Mouse (Mus musculus) neural tube, embryonic 14.5 days (tissue): ENCODE measurements around the gene Enpp5. TPM values are rescaled to one million over a fixed set of nuclear protein-coding genes. Genes with fewer than 3 reads are reported as not detected.

Experiments used
- ATAC-seq: fragments of 200-750 bp; cut with Nextera tagmentation; 2 replicates; pipeline ENCODE4 v1.8.0; 2017; ENCODE audit warnings: low read depth, mild to moderate bottlenecking, moderate TSS enrichment, moderate library complexity
- H3K27ac ChIP-seq: fragments of 300-500 bp; sonication (generic); 2 replicates; pipeline ENCODE4 v1.5.1; 2014; ENCODE audit warnings: low read depth, mild to moderate bottlenecking, control low read depth, low read length, moderate library complexity, mixed read lengths
- H3K27me3 ChIP-seq: fragments of 300-500 bp; sonication (generic); 2 replicates; pipeline ENCODE4 v1.6.1; 2014; ENCODE audit warnings: low read length; ENCODE audit not compliant: control insufficient read depth, insufficient read depth
- H3K36me3 ChIP-seq: fragments of 300-500 bp; sonication (generic); 2 replicates; pipeline ENCODE4 v1.6.1; 2014; ENCODE audit warnings: low read length, mixed read lengths; ENCODE audit not compliant: control insufficient read depth, insufficient read depth
- H3K4me1 ChIP-seq: fragments of 300-500 bp; sonication (generic); 2 replicates; pipeline ENCODE4 v1.6.1; 2014; ENCODE audit warnings: low read length; ENCODE audit not compliant: control insufficient read depth, insufficient read depth
- H3K4me2 ChIP-seq: fragments of 300-500 bp; sonication (generic); 2 replicates; pipeline ENCODE4 v1.6.1; 2014; ENCODE audit warnings: mild to moderate bottlenecking, low read depth, low read length, control low read depth
- H3K4me3 ChIP-seq: fragments of 300-500 bp; sonication (generic); 2 replicates; pipeline ENCODE4 v1.5.1; 2014; ENCODE audit warnings: low read depth, low read length, control low read depth, mixed read lengths
- H3K9ac ChIP-seq: fragments of 300-500 bp; sonication (generic); replicated peaks from 2 replicates; pipeline ENCODE4 v1.6.1; 2014; ENCODE audit warnings: low read depth, mild to moderate bottlenecking, control low read depth, low read length, mixed read lengths
- H3K9me3 ChIP-seq: fragments of 300-500 bp; sonication (generic); 2 replicates; pipeline ENCODE4 v1.6.1; 2016; ENCODE audit warnings: low read length; ENCODE audit not compliant: control insufficient read depth
- WGBS: fragments of 180-500 bp; shearing (Covaris S2); extraction: QIAGEN DNeasy Blood & Tissue Kit; methylation state at CpG from one replicate; pipeline ENCODE4 v1.1.7; 2014; 5-methylcytosine and 5-hydroxymethylcytosine counted together
- polyA plus RNA-seq: library from polyadenylated mRNA; unstranded; fragments of >200 nt; fragmentation: Nextera tagmentation; extraction: Ambion mirVana; gene quantifications from 2 replicates; pipeline ENCODE4 v1.2.1, GENCODE M21; 2014

Gene Enpp5
- 89.4 and 103 TPM in 2 replicates for polyA plus RNA-seq

- Histone ChIP-seq H3K4me1 (no peaks in the 10 kb centered on the region; the same call in 1 of the 2 replicates), H3K4me2 (peak within 1 kb of the TSS; percentile 67), H3K9ac (peak within 1 kb of the TSS; percentile 74), H3K27ac (peak within 1 kb of the TSS; percentile 89), H3K36me3 (peaks cover 3% of the 10 kb centered on the region; the same call in 1 of the 2 replicates), H3K9me3 (no peaks in the 10 kb centered on the region), H3K4me3 (peak within 1 kb of the TSS; percentile 60), H3K27me3 (no peaks in the 10 kb centered on the region)
- peak; percentile 99 for ATAC-seq
- 1% methylated on average over 31 of the region's 31 CpGs for WGBS
These were observed at the start of gene Enpp5 for GRCm38 (mm10) chr17:44078631-44079350. TSS of gene Enpp5 (plus strand) at chr17:44078813.

DNA sequence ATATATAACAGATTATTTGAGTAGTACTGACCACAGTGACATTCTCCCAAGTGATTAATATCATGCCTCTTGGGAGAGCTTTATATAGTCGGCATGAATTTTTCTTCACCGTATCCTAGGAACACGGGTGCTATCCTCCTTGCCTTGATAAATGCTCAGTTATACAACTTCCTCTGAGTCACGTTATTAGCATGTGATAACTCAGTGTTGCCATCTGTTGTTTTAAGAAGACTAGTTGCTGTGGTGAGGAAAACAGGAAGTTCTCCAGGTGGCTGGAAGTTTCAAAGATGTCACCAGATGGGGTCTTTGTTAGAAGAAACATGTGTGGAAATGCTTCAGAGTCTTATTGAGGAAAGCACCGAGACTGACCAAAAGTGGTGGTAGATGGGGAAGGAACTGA is 49.0 kb upstream of the Enpp5 start:
- peaks cover 15% of the 10 kb centered on the region; the same call in 1 of the 2 replicates for H3K4me1 ChIP-seq
- no peak overlapping the region for H3K9ac ChIP-seq
- no peaks in the 10 kb centered on the region for H3K9me3 ChIP-seq
- H3K27ac ChIP-seq, result no peak overlapping the region
- H3K36me3 ChIP-seq, result no peaks in the 10 kb centered on the region
- H3K4me3 ChIP-seq, result no peak overlapping the region
- no peak for ATAC-seq
- H3K4me2 ChIP-seq, result no peak overlapping the region
- 65% methylated on average over 5 of the region's 5 CpGs for WGBS
- no peaks in the 10 kb centered on the region for H3K27me3 ChIP-seq

- Histone ChIP-seq H3K27ac (no peak overlapping the region), H3K4me1 (peaks cover 11% of the 10 kb centered on the region; the same call in 1 of the 2 replicates), H3K36me3 (no peaks in the 10 kb centered on the region), H3K9ac (no peak overlapping the region), H3K4me3 (no peak overlapping the region), H3K27me3 (no peaks in the 10 kb centered on the region), H3K4me2 (no peak overlapping the region), H3K9me3 (no peaks in the 10 kb centered on the region)
- no peak for ATAC-seq
- 53% methylated on average over 3 of the region's 3 CpGs for WGBS
These were observed 47.6 kb upstream of the Enpp5 start for GRCm38 (mm10) chr17:44030776-44031587.

- no peak overlapping the region for H3K4me2 ChIP-seq
- H3K9ac ChIP-seq, result no peak overlapping the region
- 0 out of 2 replicates have a peak, but pooled peaks cover 4% of the 10 kb centered on the region for H3K4me1 ChIP-seq
- H3K27me3 ChIP-seq, result no peaks in the 10 kb centered on the region
- H3K9me3 ChIP-seq, result no peaks in the 10 kb centered on the region
- 96% methylated on average over 1 of the region's 1 CpGs for WGBS
- no peak for ATAC-seq
- no peaks in the 10 kb centered on the region for H3K36me3 ChIP-seq
- no peak overlapping the region for H3K27ac ChIP-seq
- no peak overlapping the region for H3K4me3 ChIP-seq
These were observed 43.6 kb upstream of the Enpp5 start for GRCm38 (mm10) chr17:44035005-44035404.

GRCm38 (mm10) chr17:44038656-44039055 is 40.0 kb upstream of the Enpp5 start:
- H3K27ac ChIP-seq, result no peak overlapping the region
- no peaks in the 10 kb centered on the region for H3K27me3 ChIP-seq
- no peaks in the 10 kb centered on the region for H3K36me3 ChIP-seq
- no peak overlapping the region for H3K4me3 ChIP-seq
- no peak overlapping the region for H3K9ac ChIP-seq
- H3K4me1 ChIP-seq, result no peaks in the 10 kb centered on the region
- H3K9me3 ChIP-seq, result no peaks in the 10 kb centered on the region
- H3K4me2 ChIP-seq, result no peak overlapping the region
- WGBS, result 58% methylated on average over 9 of the region's 9 CpGs
- ATAC-seq, result peak; percentile 38; the same call in 1 of the 2 replicates

- Histone ChIP-seq H3K9ac (no peak overlapping the region), H3K4me2 (no peak overlapping the region), H3K27ac (no peak overlapping the region), H3K36me3 (no peaks in the 10 kb centered on the region), H3K27me3 (no peaks in the 10 kb centered on the region), H3K9me3 (no peaks in the 10 kb centered on the region), H3K4me3 (no peak overlapping the region), H3K4me1 (no peaks in the 10 kb centered on the region)
- no peak for ATAC-seq
- WGBS, result 100% methylated on average over 2 of the region's 2 CpGs
These were observed 38.2 kb upstream of the Enpp5 start for GRCm38 (mm10) chr17:44040449-44040848.

GRCm38 (mm10) chr17:44042301-44042700 is 36.3 kb upstream of the Enpp5 start:
- Histone ChIP-seq H3K27me3 (no peaks in the 10 kb centered on the region), H3K27ac (no peak overlapping the region), H3K4me2 (no peak overlapping the region), H3K36me3 (no peaks in the 10 kb centered on the region), H3K4me1 (no peaks in the 10 kb centered on the region), H3K9me3 (no peaks in the 10 kb centered on the region), H3K9ac (no peak overlapping the region), H3K4me3 (no peak overlapping the region)
- 76% methylated on average over 2 of the region's 2 CpGs for WGBS
- no peak for ATAC-seq

GRCm38 (mm10) chr17:44042861-44043260 is 35.8 kb upstream of the Enpp5 start:
- Histone ChIP-seq H3K4me3 (no peak overlapping the region), H3K9me3 (no peaks in the 10 kb centered on the region), H3K36me3 (no peaks in the 10 kb centered on the region), H3K27ac (no peak overlapping the region), H3K4me1 (no peaks in the 10 kb centered on the region), H3K9ac (no peak overlapping the region), H3K27me3 (no peaks in the 10 kb centered on the region), H3K4me2 (no peak overlapping the region)
- 87% methylated on average over 8 of the region's 8 CpGs for WGBS
- no peak for ATAC-seq

GRCm38 (mm10) chr17:44053427-44053826 is 25.2 kb upstream of the Enpp5 start:
- H3K4me2 ChIP-seq, result no peak overlapping the region
- H3K36me3 ChIP-seq, result no peaks in the 10 kb centered on the region
- no peaks in the 10 kb centered on the region for H3K27me3 ChIP-seq
- H3K9me3 ChIP-seq, result no peaks in the 10 kb centered on the region
- no peak for ATAC-seq
- 79% methylated on average over 4 of the region's 4 CpGs for WGBS
- no peaks in the 10 kb centered on the region for H3K4me1 ChIP-seq
- H3K27ac ChIP-seq, result no peak overlapping the region
- H3K4me3 ChIP-seq, result no peak overlapping the region
- no peak overlapping the region for H3K9ac ChIP-seq
